Mouse (Mus musculus): ENCODE data around the gene Taf15. TPM values are rescaled to one million over a fixed set of nuclear protein-coding genes. Genes with fewer than 3 reads are reported as not detected.

The Taf15 gene
- polyA plus RNA-seq (2017; shearing (Covaris generic)), result 10 to 100 TPM; 14.8 to 14.9 TPM

DNA sequence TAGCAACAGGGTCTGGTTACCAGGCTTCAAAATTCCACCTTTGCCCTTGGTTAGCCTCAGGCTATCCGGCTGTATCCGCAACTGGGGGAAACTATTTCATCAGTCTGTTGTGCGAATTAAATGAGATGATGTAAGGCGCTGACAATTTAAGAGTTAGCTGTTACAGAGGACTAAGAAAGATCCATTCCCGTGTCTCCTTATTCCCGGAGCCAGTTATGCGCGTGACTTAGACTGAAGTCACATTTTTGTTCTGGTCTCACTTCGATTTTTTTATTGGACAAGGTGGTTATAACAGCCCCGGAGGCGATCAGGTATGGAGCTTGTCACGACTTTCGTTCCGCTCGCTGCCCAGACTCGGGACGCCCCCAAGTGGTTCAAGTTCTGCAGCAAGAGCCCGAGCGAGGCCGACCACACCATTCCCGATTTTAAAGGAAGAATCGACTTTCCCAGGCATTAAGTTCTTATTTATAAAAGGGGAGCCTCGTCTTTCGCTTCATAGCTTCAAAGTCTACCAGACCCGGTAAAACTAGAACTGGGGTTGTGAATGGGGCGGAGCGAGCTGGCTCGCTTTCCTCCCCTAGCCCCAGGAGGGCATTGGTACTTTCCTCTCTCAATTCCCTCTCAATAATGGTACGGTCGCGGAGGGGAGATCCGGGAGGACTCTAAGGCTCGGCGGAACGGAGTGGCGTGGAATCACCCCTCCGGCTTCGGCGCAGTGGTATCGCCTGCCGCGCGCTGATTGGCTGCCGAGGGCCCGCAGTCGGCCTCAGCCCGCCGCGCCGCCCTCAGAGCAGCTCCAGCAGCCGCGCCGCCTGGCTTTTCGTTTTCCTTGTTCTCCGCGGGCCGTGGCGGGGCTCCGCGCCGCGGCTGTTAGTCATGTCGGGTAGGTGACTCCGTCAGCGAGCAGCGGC, at the start of gene Taf15:
Taf15 (plus strand) TSS at position 763 of the 911 bp plus-strand sequence.

DNA sequence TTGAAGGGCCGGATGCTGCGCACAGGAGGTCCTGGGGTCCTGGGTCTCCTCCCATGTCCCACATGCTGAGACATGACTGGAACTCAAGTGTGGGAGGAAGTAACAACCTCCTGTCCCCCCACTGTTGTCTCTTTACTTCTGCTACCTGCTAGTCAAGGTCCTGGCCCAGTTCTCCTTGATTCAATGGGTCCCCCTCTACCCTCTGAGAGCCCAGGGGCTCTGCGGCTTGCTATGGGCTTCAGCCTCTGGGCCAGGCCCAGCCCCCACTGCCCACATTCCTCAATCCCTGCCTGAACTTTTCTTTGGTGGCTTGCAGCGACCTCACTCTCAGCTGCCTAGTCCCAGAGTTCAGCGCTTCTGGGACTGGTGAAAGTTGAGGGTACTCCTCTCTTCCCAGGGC, 43.5 kb upstream of the Taf15 start, which contains the start of gene Gas2l2:
Gas2l2 (minus strand) TSS at position 101 of the 400 bp plus-strand sequence.

DNA sequence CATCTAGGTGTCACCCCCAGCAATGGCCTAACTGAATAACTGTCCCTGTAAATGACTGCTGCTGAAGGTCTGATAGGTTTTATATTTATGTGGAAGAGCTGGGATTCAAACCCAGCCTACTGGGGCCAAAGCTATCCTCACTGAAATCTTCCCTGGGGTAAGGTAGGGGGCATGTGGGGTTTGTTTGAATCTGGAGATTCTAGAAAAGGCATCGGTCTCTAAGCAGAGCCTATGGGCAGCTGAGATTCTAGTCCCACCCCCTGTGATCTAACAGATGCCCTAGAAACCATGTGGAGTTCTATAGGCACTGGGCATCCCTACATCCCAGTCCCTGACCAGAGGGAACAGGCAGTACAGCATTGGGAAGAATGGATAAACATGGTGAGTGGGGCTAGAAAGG, 35.5 kb upstream of the Taf15 start, which contains the start of gene 1700020L24Rik:
1700020L24Rik (plus strand) TSS at position 301 of the 400 bp plus-strand sequence.

GRCm38 (mm10) chr11:83462711-83463244, 10.1 kb upstream of the Taf15 start, which contains the start of gene Mmp28:
Gene Mmp28, minus strand, starts transcription at chr11:83463071.

GRCm38 (mm10) chr11:83522075-83522474, 49.2 kb downstream of the Taf15 start, which contains the start of gene Heatr9:
Gene Heatr9, minus strand, starts transcription at chr11:83522175.

GRCm38 (mm10) chr11:83530360-83530759, 57.5 kb downstream of the Taf15 start, which contains the start of gene Ccl5:
Gene Ccl5, minus strand, starts transcription at chr11:83530518.

Other genes with a start within 250 kb of the Taf15 start
- under 1 TPM in 1 of 2 experiments, not detected in 1; 0.08 TPM for gene Slfn14, start 186.4 kb upstream of the Taf15 start, polyA plus RNA-seq (2017; shearing (Covaris generic))
- 10 to 100 TPM; 41.1 to 56.0 TPM for gene Ap2b1, start 174.1 kb upstream of the Taf15 start, polyA plus RNA-seq (2017; shearing (Covaris generic))
- gene Pex12, start 170.5 kb upstream of the Taf15 start, polyA plus RNA-seq (2017; shearing (Covaris generic)), result 10 to 100 TPM; 12.5 to 14.8 TPM
- gene Rasl10b, start 63.9 kb upstream of the Taf15 start, polyA plus RNA-seq (2017; shearing (Covaris generic)), result not detected
- gene Gas2l2, start 43.6 kb upstream of the Taf15 start, polyA plus RNA-seq (2017; shearing (Covaris generic)), result not detected
- 1 to 10 TPM; 1.8 to 2.0 TPM for gene 1700020L24Rik, start 35.4 kb upstream of the Taf15 start, polyA plus RNA-seq (2017; shearing (Covaris generic))
- under 1 TPM in 1 of 2 experiments, not detected in 1; 0.61 TPM for gene Mmp28, start 10.0 kb upstream of the Taf15 start, polyA plus RNA-seq (2017; shearing (Covaris generic))
- under 1 TPM; 0.30 to 0.59 TPM for gene Heatr9, start 49.1 kb downstream of the Taf15 start, polyA plus RNA-seq (2017; shearing (Covaris generic))
- gene Ccl5, start 57.4 kb downstream of the Taf15 start, polyA plus RNA-seq (2017; shearing (Covaris generic)), result 100 to 1,000 TPM in 1 of 2 experiments, 10 to 100 TPM in 1; 84.4 to 119 TPM
- gene Ccl9, start 105.5 kb downstream of the Taf15 start, polyA plus RNA-seq (2017; shearing (Covaris generic)), result not detected
- gene Ccl6, start 120.0 kb downstream of the Taf15 start, polyA plus RNA-seq (2017; shearing (Covaris generic)), result under 1 TPM in 1 of 2 experiments, not detected in 1; 0.83 TPM
- under 1 TPM in 1 of 2 experiments, not detected in 1; 0.52 TPM for gene Rpl9-ps1, start 172.5 kb downstream of the Taf15 start, polyA plus RNA-seq (2017; shearing (Covaris generic))
- under 1 TPM in 1 of 2 experiments, not detected in 1; 0.49 TPM for gene Ccl3, start 176.3 kb downstream of the Taf15 start, polyA plus RNA-seq (2017; shearing (Covaris generic))
- gene Ccl4, start 189.5 kb downstream of the Taf15 start, polyA plus RNA-seq (2017; shearing (Covaris generic)), result 1 to 10 TPM in 1 of 2 experiments, not detected in 1; 6.8 TPM
- gene Wfdc17, start 230.9 kb downstream of the Taf15 start, polyA plus RNA-seq (2017; shearing (Covaris generic)), result 1 to 10 TPM in 1 of 2 experiments, under 1 TPM in 1; 0.31 to 3.2 TPM
- gene Wfdc18, start 235.9 kb downstream of the Taf15 start, polyA plus RNA-seq (2017; shearing (Covaris generic)), result 1 to 10 TPM in 1 of 2 experiments, not detected in 1; 1.1 TPM

Data from inflammation-experienced regulatory T-cells (primary cell).